Mouse (Mus musculus): ENCODE data around the gene Adam1a. TPM values are rescaled to one million over a fixed set of nuclear protein-coding genes. Genes with fewer than 3 reads are reported as not detected.

Adam1a gene
- polyA plus RNA-seq, 1 experiment from 2014 or later, result 1.0 TPM

GRCm38 (mm10) chr5:121500719-121501118 is 44.6 kb downstream of the Adam1a start:
- Histone ChIP-seq H3K4me2 (no peak overlapping the region), H3K27me3 (ENCODE audit: control insufficient read depth, insufficient read depth, low read length) (no peaks in the 10 kb centered on the region), H3K9ac (ENCODE audit: low read depth, low read length) (0 out of 2 replicates have a peak overlapping the region, but pooled peaks have one; percentile 28), H3K4me1 (ENCODE audit: control insufficient read depth, insufficient read depth, low read length) (no peaks in the 10 kb centered on the region), H3K36me3 (ENCODE audit: control insufficient read depth, insufficient read depth, low read length) (no peaks in the 10 kb centered on the region), H3K27ac (ENCODE audit: low read depth, low read length) (no peak overlapping the region), H3K9me3 (replicated peaks; ENCODE audit: control insufficient read depth, low read length) (no peaks in the 10 kb centered on the region), H3K4me3 (ENCODE audit: low read depth, low read length) (no peak overlapping the region)
- no peak for ATAC-seq (replicated peaks; ENCODE audit: insufficient number of reproducible peaks, low FRiP score, low TSS enrichment)
- 62% methylated on average over 7 of the region's 7 CpGs for WGBS (ENCODE audit: insufficient replicate concordance)

DNA sequence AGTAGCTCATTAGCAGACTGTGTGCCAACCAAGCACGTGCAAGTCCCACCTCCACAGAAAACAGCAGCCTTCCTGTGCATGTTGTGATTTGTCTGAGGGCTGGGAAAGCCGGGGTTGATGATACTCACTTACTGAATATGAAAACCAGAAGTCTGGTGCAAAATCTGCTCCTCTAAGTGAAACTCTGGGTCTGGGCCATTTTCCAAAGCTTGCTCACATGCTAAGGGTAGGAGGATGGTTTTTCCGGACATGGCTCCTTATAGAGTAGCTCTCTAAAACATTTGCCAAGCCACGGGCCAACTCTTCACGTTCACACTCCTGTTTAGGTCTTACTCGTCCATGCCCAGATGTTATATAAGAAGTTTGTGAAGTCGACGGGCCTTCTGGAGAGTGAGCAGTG is 52.0 kb downstream of the Adam1a start:
- H3K9me3 ChIP-seq (replicated peaks; ENCODE audit: control insufficient read depth, low read length), result no peaks in the 10 kb centered on the region
- no peaks in the 10 kb centered on the region for H3K4me1 ChIP-seq (ENCODE audit: control insufficient read depth, insufficient read depth, low read length)
- ATAC-seq (replicated peaks; ENCODE audit: insufficient number of reproducible peaks, low FRiP score, low TSS enrichment), result no peak
- no peak overlapping the region for H3K4me3 ChIP-seq (ENCODE audit: low read depth, low read length)
- H3K4me2 ChIP-seq, result no peak overlapping the region
- H3K27me3 ChIP-seq (ENCODE audit: control insufficient read depth, insufficient read depth, low read length), result no peaks in the 10 kb centered on the region
- WGBS (ENCODE audit: insufficient replicate concordance), result 70% methylated on average over 8 of the region's 8 CpGs
- no peaks in the 10 kb centered on the region for H3K36me3 ChIP-seq (ENCODE audit: control insufficient read depth, insufficient read depth, low read length)
- H3K9ac ChIP-seq (ENCODE audit: low read depth, low read length), result no peak overlapping the region
- H3K27ac ChIP-seq (ENCODE audit: low read depth, low read length), result no peak overlapping the region

DNA sequence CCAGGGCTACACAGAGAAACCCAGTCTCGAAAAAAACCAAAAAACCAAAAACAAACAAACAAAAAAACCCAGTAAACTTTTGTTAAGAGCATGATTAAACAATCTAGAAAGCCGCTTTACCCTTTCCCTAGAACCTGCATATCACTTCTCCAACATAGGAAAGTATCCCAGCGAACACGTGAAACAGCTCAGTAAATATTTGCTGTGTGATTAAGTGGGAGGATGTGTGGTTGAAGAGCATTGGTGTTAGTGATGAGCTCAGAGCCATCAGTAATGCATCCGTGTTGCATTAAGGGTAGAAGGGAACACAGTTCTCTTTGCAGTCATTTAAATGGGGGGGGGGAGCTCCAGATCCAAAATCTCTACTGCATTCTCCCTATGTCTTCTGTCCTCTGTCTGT is 60.5 kb downstream of the Adam1a start:
- no peak overlapping the region for H3K4me3 ChIP-seq (ENCODE audit: low read depth, low read length)
- WGBS (ENCODE audit: insufficient replicate concordance), result 78% methylated on average over 5 of the region's 5 CpGs
- H3K4me2 ChIP-seq, result no peak overlapping the region
- no peak for ATAC-seq (replicated peaks; ENCODE audit: insufficient number of reproducible peaks, low FRiP score, low TSS enrichment)
- no peaks in the 10 kb centered on the region for H3K9me3 ChIP-seq (replicated peaks; ENCODE audit: control insufficient read depth, low read length)
- H3K27me3 ChIP-seq (ENCODE audit: control insufficient read depth, insufficient read depth, low read length), result no peaks in the 10 kb centered on the region
- H3K4me1 ChIP-seq (ENCODE audit: control insufficient read depth, insufficient read depth, low read length), result no peaks in the 10 kb centered on the region
- H3K36me3 ChIP-seq (ENCODE audit: control insufficient read depth, insufficient read depth, low read length), result no peaks in the 10 kb centered on the region; the same call in 1 of the 2 replicates
- no peak overlapping the region for H3K27ac ChIP-seq (ENCODE audit: low read depth, low read length)
- no peak overlapping the region for H3K9ac ChIP-seq (ENCODE audit: low read depth, low read length)

DNA sequence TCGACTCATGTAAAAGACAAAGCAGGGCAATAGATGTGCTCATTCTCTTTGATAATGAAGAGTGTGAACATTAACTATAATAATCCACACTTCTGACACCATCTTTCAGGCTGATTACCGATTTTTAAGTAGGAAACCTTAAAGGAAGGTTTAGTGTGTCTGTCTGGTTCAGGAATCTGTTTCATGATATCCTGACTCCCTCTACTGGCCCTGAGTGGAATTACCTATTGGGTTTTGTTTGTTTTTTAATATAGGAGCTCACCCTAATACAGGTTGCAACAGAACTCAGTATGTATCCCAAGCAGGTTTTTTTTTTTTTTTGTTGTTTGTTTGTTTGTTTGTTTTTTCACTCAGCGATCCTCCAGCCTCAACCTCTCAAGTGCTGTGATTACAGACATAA is 67.6 kb downstream of the Adam1a start:
- H3K4me1 ChIP-seq (ENCODE audit: control insufficient read depth, insufficient read depth, low read length), result no peaks in the 10 kb centered on the region
- no peaks in the 10 kb centered on the region for H3K9me3 ChIP-seq (replicated peaks; ENCODE audit: control insufficient read depth, low read length)
- H3K9ac ChIP-seq (ENCODE audit: low read depth, low read length), result no peak overlapping the region
- H3K4me3 ChIP-seq (ENCODE audit: low read depth, low read length), result no peak overlapping the region
- no peaks in the 10 kb centered on the region for H3K27me3 ChIP-seq (ENCODE audit: control insufficient read depth, insufficient read depth, low read length)
- no peak overlapping the region for H3K27ac ChIP-seq (ENCODE audit: low read depth, low read length)
- H3K36me3 ChIP-seq (ENCODE audit: control insufficient read depth, insufficient read depth, low read length), result no peaks in the 10 kb centered on the region
- no peak overlapping the region for H3K4me2 ChIP-seq
- ATAC-seq (replicated peaks; ENCODE audit: insufficient number of reproducible peaks, low FRiP score, low TSS enrichment), result no peak
- 36% methylated on average over 3 of the region's 3 CpGs for WGBS (ENCODE audit: insufficient replicate concordance)

- Histone ChIP-seq H3K27me3 (ENCODE audit: control insufficient read depth, insufficient read depth, low read length) (no peaks in the 10 kb centered on the region), H3K36me3 (ENCODE audit: control insufficient read depth, insufficient read depth, low read length) (no peaks in the 10 kb centered on the region), H3K4me2 (no peak overlapping the region), H3K4me1 (ENCODE audit: control insufficient read depth, insufficient read depth, low read length) (no peaks in the 10 kb centered on the region), H3K9ac (ENCODE audit: low read depth, low read length) (no peak overlapping the region), H3K27ac (ENCODE audit: low read depth, low read length) (peak overlapping the region; percentile 50; the same call in 1 of the 2 replicates), H3K9me3 (replicated peaks; ENCODE audit: control insufficient read depth, low read length) (no peaks in the 10 kb centered on the region), H3K4me3 (ENCODE audit: low read depth, low read length) (no peak overlapping the region)
- ATAC-seq (replicated peaks; ENCODE audit: insufficient number of reproducible peaks, low FRiP score, low TSS enrichment), result peak; percentile 77
- WGBS (ENCODE audit: insufficient replicate concordance), result 71% methylated on average over 1 of the region's 1 CpGs
Measured at GRCm38 (mm10) chr5:121476040-121476439, 69.2 kb downstream of the Adam1a start.

DNA sequence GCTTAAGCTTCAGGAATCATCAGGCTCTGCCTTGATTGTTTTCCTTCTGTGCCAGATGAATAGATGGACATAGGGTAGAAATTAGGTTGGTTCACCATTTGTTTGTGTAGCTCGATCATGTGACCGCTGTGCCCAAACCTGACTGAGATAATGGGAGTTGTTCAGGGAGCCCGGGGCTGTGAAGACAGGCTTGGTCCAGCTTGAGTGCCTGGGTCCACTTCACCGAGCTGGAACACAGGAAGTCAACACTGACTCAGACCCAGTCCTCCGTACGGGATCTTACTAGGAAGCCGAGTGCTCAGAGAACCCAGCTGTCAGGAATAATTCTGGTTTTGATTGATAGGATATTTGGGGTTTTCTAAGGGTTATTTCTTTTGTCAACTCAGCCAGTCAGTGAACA is 70.7 kb downstream of the Adam1a start:
- no peak overlapping the region for H3K27ac ChIP-seq (ENCODE audit: low read depth, low read length)
- WGBS (ENCODE audit: insufficient replicate concordance), result 74% methylated on average over 7 of the region's 7 CpGs

DNA sequence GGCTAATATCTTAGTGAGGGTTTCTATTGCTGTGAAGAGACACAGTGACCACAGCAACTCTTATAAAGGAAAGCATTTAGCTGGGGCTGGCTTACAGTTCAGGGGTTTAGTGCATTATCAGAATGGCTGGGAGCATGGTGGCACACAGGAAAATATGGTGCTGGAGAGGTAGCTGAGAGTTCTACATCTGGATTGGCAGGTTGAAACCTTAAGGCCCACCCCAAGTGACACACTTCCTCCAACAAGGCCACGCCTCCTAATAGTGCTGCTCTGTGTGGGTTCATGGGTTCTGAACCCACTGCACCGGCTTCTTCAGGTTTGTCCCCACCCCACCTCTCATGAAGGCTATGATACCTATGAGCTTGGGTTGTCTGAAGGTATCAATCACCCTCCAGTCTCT is 72.9 kb downstream of the Adam1a start:
- Histone ChIP-seq H3K9ac (ENCODE audit: low read depth, low read length) (no peak overlapping the region), H3K27me3 (ENCODE audit: control insufficient read depth, insufficient read depth, low read length) (no peaks in the 10 kb centered on the region), H3K27ac (ENCODE audit: low read depth, low read length) (no peak overlapping the region), H3K36me3 (ENCODE audit: control insufficient read depth, insufficient read depth, low read length) (no peaks in the 10 kb centered on the region), H3K9me3 (replicated peaks; ENCODE audit: control insufficient read depth, low read length) (no peaks in the 10 kb centered on the region), H3K4me1 (ENCODE audit: control insufficient read depth, insufficient read depth, low read length) (no peaks in the 10 kb centered on the region), H3K4me3 (ENCODE audit: low read depth, low read length) (no peak overlapping the region), H3K4me2 (no peak overlapping the region)
- 75% methylated on average over 2 of the region's 2 CpGs for WGBS (ENCODE audit: insufficient replicate concordance)
- ATAC-seq (replicated peaks; ENCODE audit: insufficient number of reproducible peaks, low FRiP score, low TSS enrichment), result no peak

More for the DNA sequence above, 70.7 kb downstream of the Adam1a start:
- Histone ChIP-seq H3K27me3 (ENCODE audit: control insufficient read depth, insufficient read depth, low read length) (no peaks in the 10 kb centered on the region), H3K9me3 (replicated peaks; ENCODE audit: control insufficient read depth, low read length) (no peaks in the 10 kb centered on the region), H3K36me3 (ENCODE audit: control insufficient read depth, insufficient read depth, low read length) (no peaks in the 10 kb centered on the region), H3K4me2 (no peak overlapping the region), H3K9ac (ENCODE audit: low read depth, low read length) (no peak overlapping the region), H3K4me1 (ENCODE audit: control insufficient read depth, insufficient read depth, low read length) (no peaks in the 10 kb centered on the region), H3K4me3 (ENCODE audit: low read depth, low read length) (no peak overlapping the region)
- no peak for ATAC-seq (replicated peaks; ENCODE audit: insufficient number of reproducible peaks, low FRiP score, low TSS enrichment)

DNA sequence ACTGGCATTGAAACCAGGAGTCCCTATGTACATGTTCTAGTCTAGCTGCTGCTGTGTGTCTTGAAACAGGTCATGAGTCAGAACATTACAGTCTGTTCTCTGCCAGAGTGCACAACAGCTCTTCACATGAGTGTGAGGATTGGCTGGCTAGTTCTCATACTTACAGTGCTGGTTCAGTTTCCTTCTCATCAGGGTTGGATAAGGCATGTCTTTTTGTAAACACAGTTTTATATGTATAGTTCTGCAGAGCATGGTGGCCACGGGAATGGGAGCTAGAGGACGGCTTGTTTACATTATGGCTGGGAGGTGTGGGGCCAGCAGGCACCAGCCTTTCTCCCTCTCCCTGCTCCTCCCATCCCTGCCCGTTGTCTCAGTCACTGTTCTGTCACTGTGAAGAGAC is 75.7 kb downstream of the Adam1a start:
- H3K36me3 ChIP-seq (ENCODE audit: control insufficient read depth, insufficient read depth, low read length), result no peaks in the 10 kb centered on the region
- H3K27me3 ChIP-seq (ENCODE audit: control insufficient read depth, insufficient read depth, low read length), result no peaks in the 10 kb centered on the region
- H3K9me3 ChIP-seq (replicated peaks; ENCODE audit: control insufficient read depth, low read length), result no peaks in the 10 kb centered on the region
- no peak for ATAC-seq (replicated peaks; ENCODE audit: insufficient number of reproducible peaks, low FRiP score, low TSS enrichment)
- H3K4me2 ChIP-seq, result no peak overlapping the region
- no peak overlapping the region for H3K9ac ChIP-seq (ENCODE audit: low read depth, low read length)
- no peak overlapping the region; the same call in 1 of the 2 replicates for H3K27ac ChIP-seq (ENCODE audit: low read depth, low read length)
- whole genome bisulfite sequencing (ENCODE audit: insufficient replicate concordance), result 19% methylated on average over 3 of the region's 3 CpGs
- H3K4me1 ChIP-seq (ENCODE audit: control insufficient read depth, insufficient read depth, low read length), result no peaks in the 10 kb centered on the region
- H3K4me3 ChIP-seq (ENCODE audit: low read depth, low read length), result no peak overlapping the region

Measured in heart, embryonic 11.5 days (tissue).